ENCODE assay signal across 19 mouse cellular contexts in genomic region chr1:187119300-187119699, GRCm38 (mm10).
DNase-seq lines count a peak whose midpoint lies in the region; ATAC-seq and TF ChIP-seq lines count a peak whose summit lies in the region.
"Had no signal": no experiment of that assay in that cellular context is flagged by ENCODE, and none has a peak within 500 bp of the region (broad histone marks: within the 10 kb centered on the region; RNA-seq: fewer than 3 reads in every experiment).

No protein-coding gene starts in this region.

- DNase-seq in forebrain, postnatal 0 days, result no peak
- DNase-seq in forebrain, embryonic 11.5 days (ENCODE audit: low spot score), result no peak
- peak; percentile 59 to 89 for DNase-seq in frontal cortex, postnatal 36 days (ENCODE audit: low spot score in 2 of 2)
- DNase-seq in left cerebral cortex, adult 18-20 months (ENCODE audit: low spot score in 2 of 2), result peak; percentile 52 to 65
- DNase-seq in right cerebral cortex, postnatal 10 days (ENCODE audit: low spot score in 2 of 2), result peak; percentile 70 to 89
- DNase-seq in kidney, postnatal 36 days, result no peak
- DNase-seq in adipocyte (ENCODE audit: low spot score), result no peak
- DNase-seq in heart, postnatal 10 days, result no peak
- DNase-seq: adrenal gland, postnatal 25 days; cerebellum, postnatal 10 days; kidney, postnatal 10 days; liver, postnatal 0 days; lung, postnatal 36 days; thymus, postnatal 25 days had no signal

- 84% methylated on average over 6 of the region's 6 CpGs for WGBS in forebrain, postnatal 0 days
- 88% methylated on average over 6 of the region's 6 CpGs for WGBS in forebrain, embryonic 11.5 days

- TF ChIP-seq CTCF in forebrain, postnatal 0 days (IDR thresholded peaks at IDR 0.05; ENCODE audit: low read depth), result no peak

- no peak overlapping the region for H3K4me3 ChIP-seq in forebrain, postnatal 0 days (ENCODE audit: low read depth, low read length)
- no peak overlapping the region for H3K4me3 ChIP-seq in forebrain, embryonic 11.5 days (ENCODE audit: low read depth, low read length)
- H3K4me3 ChIP-seq: forebrain, embryonic 15.5 days; hindbrain, embryonic 10.5 days; limb, embryonic 15.5 days; midbrain, embryonic 13.5 days had no signal

- H3K9ac ChIP-seq in forebrain, postnatal 0 days, result no peak overlapping the region
- no peak overlapping the region for H3K9ac ChIP-seq in forebrain, embryonic 11.5 days (ENCODE audit: low read length)
- H3K9ac ChIP-seq: forebrain, embryonic 15.5 days; limb, embryonic 15.5 days; liver, postnatal 0 days; midbrain, embryonic 13.5 days had no signal

- no peaks in the 10 kb centered on the region for H3K4me1 ChIP-seq in forebrain, postnatal 0 days (ENCODE audit: insufficient read depth)
- no peaks in the 10 kb centered on the region for H3K4me1 ChIP-seq in forebrain, embryonic 11.5 days (replicated peaks; ENCODE audit: control insufficient read depth, insufficient read depth, low read length)
- H3K4me1 ChIP-seq: forebrain, embryonic 15.5 days; hindbrain, embryonic 10.5 days; limb, embryonic 15.5 days had no signal

- H3K27me3 ChIP-seq in forebrain, postnatal 0 days (ENCODE audit: insufficient read depth, low read length), result no peaks in the 10 kb centered on the region
- no peaks in the 10 kb centered on the region for H3K27me3 ChIP-seq in forebrain, embryonic 11.5 days (ENCODE audit: control insufficient read depth, insufficient read depth, low read length)
- H3K27me3 ChIP-seq: forebrain, embryonic 15.5 days; limb, embryonic 15.5 days; midbrain, embryonic 13.5 days had no signal

- 0 out of 2 replicates have a peak, but pooled peaks have one; percentile 36 for ATAC-seq in forebrain, postnatal 0 days
- no peak for ATAC-seq in forebrain, embryonic 11.5 days (replicated peaks; ENCODE audit: low FRiP score)
- ATAC-seq: forebrain, embryonic 15.5 days; inflammation-experienced regulatory T-cells, adult 6 months; liver, postnatal 0 days; midbrain, embryonic 13.5 days had no signal

- H3K9me3 ChIP-seq in forebrain, postnatal 0 days (ENCODE audit: low read length), result no peaks in the 10 kb centered on the region
- H3K9me3 ChIP-seq in forebrain, embryonic 11.5 days (ENCODE audit: control insufficient read depth, low read length), result no peaks in the 10 kb centered on the region
- H3K9me3 ChIP-seq: forebrain, embryonic 15.5 days; hindbrain, embryonic 10.5 days; limb, embryonic 15.5 days; midbrain, embryonic 13.5 days had no signal

- H3K36me3 ChIP-seq in forebrain, postnatal 0 days (ENCODE audit: insufficient read depth), result no peaks in the 10 kb centered on the region
- no peaks in the 10 kb centered on the region for H3K36me3 ChIP-seq in forebrain, embryonic 11.5 days (ENCODE audit: control insufficient read depth, insufficient read depth, low read length)
- H3K36me3 ChIP-seq: forebrain, embryonic 15.5 days; hindbrain, embryonic 10.5 days; limb, embryonic 15.5 days; midbrain, embryonic 13.5 days had no signal

- no peak overlapping the region for H3K27ac ChIP-seq in forebrain, postnatal 0 days (ENCODE audit: low read depth, low read length)
- no peak overlapping the region for H3K27ac ChIP-seq in forebrain, embryonic 11.5 days (ENCODE audit: low read depth, low read length)
- H3K27ac ChIP-seq: forebrain, embryonic 15.5 days; hindbrain, embryonic 10.5 days; limb, embryonic 15.5 days; midbrain, embryonic 13.5 days had no signal

- intact Hi-C loops in heart, postnatal 10 days (cut with DNase I), result no loop called here

- no peak overlapping the region for H3K4me2 ChIP-seq in forebrain, postnatal 0 days (ENCODE audit: low read depth)
- H3K4me2 ChIP-seq in forebrain, embryonic 11.5 days (ENCODE audit: low read depth, low read length, severe bottlenecking), result no peak overlapping the region
- H3K4me2 ChIP-seq: forebrain, embryonic 15.5 days; limb, embryonic 15.5 days; midbrain, embryonic 13.5 days had no signal

Comparison
In these comparisons a context has a peak if more than half of its experiments do, and no peak if none do; other contexts are left out.
1. DNase-seq: peak in frontal cortex, postnatal 36 days (2 of 2), left cerebral cortex, adult 18-20 months (2 of 2) and right cerebral cortex, postnatal 10 days (2 of 2); none in forebrain, postnatal 0 days (single experiment), forebrain, embryonic 11.5 days (single experiment), kidney, postnatal 36 days (0 of 2), adipocyte (single experiment) and heart, postnatal 10 days (0 of 2).